Mouse (Mus musculus) thymus, postnatal 36 days (tissue): ENCODE measurements at regions not wholly inside any gene's neighbourhood (a gene's known extent, or its start where the extent isn't known, plus 50 kb on each side); places are given as distances from the start of the nearest gene placed in this dataset.

Experiments
- DNase-seq, 2 experiments: peaks; one replicate each; pipeline ENCODE4 v3.0.0; 2022; ENCODE audit warnings: mixed read lengths in 2 of 2

DNA sequence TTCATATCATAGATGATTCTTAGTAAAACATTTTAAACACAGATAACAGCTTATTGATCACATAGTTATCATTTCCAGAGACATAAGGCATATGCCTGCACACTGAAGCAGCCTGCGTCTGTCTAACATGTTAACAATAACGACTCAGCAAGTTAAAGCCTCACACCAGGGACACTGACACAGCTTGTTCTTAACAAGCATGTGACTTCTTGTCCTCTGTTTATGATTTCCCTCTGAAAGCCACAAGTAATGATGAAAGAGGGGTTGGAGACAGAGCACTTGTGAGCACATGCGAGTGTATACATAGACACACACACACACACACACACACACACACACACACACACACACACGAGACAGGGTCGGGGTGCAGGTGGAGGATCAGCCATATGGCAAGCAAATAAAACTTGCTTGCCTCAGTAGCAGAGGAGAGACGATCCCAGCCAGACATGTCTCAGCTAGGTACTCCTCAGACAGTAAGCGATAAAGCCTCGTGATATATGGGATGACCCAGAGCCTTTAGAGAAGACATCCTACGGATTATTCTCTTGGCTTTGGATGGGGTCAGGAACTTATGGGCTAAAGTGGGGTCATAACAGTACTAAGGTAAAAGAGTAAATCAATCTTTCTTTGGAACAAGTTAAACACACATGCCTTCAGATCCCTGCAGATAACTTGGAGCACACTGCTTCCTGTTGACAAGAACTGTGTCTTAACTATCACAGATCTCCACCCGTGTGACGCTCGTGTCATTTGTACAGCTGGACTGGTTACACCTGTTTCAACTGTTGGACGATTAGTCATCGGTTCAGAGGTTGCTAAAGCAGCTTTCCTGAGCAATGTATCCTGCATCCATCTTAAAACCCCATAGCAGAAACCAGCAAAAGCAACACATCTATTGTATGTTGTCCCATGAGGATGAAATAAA, 51.4 kb upstream of the Ralgps2 start:
- DNase-seq: no peak

DNA sequence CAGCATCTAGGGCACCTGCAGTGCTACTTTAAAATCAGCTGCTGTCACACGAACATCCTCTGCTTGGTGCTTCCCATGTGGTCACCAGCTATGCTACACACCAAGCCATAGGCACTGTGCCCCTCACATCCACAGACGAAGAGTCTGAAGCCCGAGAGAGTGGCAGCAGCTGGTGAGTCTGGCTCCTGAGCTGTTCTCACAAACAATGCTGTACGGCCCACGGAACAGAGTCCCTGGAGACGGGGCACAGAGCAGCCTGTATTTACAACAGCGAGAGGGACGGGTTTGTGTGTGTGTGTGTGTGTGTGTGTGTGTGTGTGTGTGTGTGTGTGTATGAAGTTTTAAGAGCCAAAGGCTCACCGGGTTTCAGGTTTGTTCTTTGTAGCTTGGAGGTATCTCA, 50.7 kb upstream of the Ralgps2 start:
- peak; percentile 30 to 35 for DNase-seq

DNA sequence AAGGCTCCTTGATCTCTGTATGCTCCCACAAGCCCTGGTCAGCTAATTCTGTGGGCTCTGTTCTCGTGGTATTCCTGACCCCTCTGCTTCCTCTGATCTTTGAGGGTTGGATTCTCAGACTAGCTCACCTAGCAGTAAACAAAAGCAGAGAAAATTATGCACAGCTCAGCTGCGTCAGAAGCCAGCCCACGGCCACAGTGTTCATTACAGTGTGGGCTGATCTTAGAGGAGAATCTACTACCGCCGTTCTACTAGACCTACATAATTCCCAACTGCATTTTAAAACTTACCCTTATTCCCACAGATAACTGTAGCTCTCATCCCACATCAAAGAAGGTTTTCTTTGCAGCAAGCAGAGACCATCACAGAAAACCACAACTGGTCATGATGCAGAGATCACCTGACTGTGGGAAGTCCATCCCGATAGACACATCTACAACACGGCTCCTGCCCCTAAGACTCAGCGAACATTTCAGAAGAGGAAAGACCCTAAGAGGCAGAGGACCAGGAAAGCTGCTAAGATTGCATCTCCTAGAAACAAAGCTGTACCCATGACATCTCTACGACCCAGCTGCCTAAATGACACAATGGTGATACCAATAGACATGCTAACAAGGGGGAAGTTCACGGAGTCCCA, 49.8 kb upstream of the Ralgps2 start:
- no peak for DNase-seq
